Mouse (Mus musculus): ENCODE data around the gene Snrpb2. TPM values are rescaled to one million over a fixed set of nuclear protein-coding genes. Genes with fewer than 3 reads are reported as not detected.

Gene Snrpb2
- 88.6 and 116 TPM in 2 replicates for total RNA-seq (2017)

DNA sequence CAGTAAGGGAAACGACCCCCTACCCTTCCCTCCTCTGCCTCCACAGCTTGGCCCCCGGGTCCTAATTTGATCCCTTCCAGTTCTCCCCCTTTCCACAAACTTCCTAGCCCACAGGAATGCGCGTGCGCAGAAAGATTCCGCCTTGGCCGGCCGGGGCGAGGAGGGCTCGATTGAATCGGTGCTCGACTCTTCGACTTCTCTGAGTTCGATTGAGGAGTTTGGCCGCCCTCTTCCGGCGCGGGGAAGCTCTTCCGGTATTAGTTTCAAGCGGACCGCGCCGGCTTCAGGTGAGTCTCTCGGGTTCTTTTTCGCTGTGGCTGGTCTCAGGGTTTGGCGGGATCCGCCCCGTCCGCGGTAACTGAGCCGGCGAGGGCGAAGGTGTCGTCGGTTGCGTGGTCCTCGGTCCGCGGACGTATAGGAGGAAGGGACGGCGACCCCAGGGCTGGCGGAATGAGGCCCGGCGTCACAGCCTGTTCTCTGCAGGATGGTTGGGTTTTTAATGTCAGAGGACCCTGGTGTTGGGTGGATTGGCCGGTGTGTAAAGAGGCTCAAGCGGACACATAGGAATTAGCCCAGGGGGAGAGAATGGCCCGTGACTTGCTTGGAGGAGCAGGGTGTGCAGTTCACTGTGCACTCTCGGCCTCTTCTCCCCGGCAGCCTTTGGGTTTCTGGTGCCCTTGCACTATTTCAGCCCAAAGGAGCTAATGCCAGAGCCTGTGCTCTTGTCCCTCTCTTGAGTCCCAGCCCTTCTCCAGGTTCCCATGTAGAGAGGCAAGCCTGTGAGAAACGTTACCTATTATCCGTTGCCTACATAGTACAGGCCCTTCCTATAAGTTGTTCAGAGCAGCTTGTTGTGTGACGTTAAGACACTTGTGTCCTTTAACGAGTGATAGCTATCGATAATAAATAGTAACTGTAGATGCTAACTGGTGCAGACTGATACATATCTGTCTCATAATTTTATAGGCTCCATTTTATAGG is at the start of gene Snrpb2:
Gene Snrpb2 (plus strand): TSS at position 228 of the 981 bp plus-strand sequence.
- ATAC-seq (replicated peaks in 1 of 2; ENCODE audit: insufficient read depth in 1 of 2, low FRiP score in 2 of 2, low TSS enrichment in 1 of 2, low read depth in 1 of 2, poor library complexity in 2 of 2, severe bottlenecking in 2 of 2): peak; percentile 97 to 99

DNA sequence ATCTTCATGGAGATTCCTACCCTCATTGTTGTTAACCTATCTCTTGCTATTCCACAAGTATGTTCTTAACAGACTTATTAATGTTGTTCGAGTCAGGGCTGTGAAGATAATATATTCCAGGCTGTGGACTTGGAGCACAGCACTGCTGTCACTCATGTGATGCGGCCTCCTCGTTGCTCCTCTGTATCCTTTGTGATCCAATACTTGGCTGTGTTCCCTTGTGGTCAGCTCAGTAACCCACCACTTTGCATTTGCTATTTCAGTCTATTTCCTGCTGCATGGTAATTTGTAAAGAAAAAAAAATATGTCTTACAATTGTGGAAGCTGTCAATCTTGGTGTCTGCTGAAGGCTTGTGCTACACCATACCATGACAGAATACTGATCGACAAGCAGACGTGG is 49.8 kb upstream of the Snrpb2 start:
- ATAC-seq (replicated peaks in 1 of 2; ENCODE audit: insufficient read depth in 1 of 2, low FRiP score in 2 of 2, low TSS enrichment in 1 of 2, low read depth in 1 of 2, poor library complexity in 2 of 2, severe bottlenecking in 2 of 2): peak; percentile 81

DNA sequence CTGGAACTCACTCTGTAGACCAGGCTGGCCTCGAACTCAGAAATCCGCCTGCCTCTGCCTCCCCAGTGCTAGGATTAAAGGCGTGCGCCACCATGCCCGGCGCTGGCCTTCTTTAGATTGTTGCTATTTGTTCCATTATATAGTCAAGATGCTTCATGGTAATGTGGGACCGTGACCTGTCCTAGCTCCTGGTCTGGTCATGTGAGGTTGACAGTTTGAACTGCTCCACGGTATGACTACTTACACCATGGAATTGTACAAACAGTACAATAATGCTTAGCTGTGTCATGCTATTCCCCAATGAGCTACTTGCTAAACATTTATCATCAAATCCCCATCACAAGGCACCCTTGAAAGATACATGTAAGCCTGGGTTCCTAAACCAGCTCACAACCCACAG is 44.8 kb upstream of the Snrpb2 start:
- ATAC-seq (replicated peaks in 1 of 2; ENCODE audit: insufficient read depth in 1 of 2, low FRiP score in 2 of 2, low TSS enrichment in 1 of 2, low read depth in 1 of 2, poor library complexity in 2 of 2, severe bottlenecking in 2 of 2): no peak

DNA sequence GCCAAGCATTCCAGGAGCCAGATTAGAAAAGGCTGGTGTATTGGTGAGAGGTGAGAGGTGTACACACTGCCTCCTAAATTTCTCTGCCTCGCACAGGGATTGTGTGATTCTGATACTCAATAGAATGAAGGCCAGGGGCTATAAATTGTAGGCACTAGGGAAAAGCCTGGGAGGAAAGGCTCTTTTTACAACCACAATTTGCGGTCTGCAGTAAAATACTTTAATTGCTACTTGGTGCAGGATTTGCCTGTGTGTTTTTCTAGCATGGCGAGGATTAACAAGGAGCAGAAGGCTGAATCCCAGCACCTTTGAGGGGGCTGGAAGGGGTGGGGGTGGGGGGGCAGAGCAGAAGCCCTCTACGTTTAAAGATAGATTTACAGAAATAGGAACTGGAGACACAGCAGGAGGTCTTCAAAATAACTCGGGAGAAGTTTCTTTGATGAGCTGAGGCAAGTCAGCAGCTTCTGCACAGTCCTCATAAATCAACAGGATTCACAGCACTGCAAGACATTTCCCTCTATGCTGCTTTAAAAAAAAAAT is 44.2 kb upstream of the Snrpb2 start:
- ATAC-seq (replicated peaks in 1 of 2; ENCODE audit: insufficient read depth in 1 of 2, low FRiP score in 2 of 2, low TSS enrichment in 1 of 2, low read depth in 1 of 2, poor library complexity in 2 of 2, severe bottlenecking in 2 of 2): no peak

DNA sequence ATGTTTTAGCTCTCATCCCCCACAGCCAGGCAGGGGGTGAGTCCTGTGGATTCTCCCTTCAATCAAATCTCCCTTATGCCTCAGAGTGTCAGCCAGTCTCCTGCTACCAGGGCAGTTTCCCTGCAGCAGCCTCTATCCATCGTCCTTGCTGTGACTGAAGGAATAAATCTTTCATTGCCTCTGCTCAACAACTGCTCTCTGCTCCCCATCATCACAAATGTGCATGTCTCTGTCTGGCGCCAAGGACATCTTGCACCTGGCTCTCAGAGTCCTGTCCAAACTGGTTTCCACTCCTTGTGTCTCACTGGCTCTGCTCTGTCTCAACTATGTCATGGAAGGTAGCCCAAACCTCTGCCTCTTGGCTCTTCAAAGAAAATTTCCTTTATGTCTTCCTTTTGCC is 43.1 kb upstream of the Snrpb2 start:
- ATAC-seq (replicated peaks in 1 of 2; ENCODE audit: insufficient read depth in 1 of 2, low FRiP score in 2 of 2, low TSS enrichment in 1 of 2, low read depth in 1 of 2, poor library complexity in 2 of 2, severe bottlenecking in 2 of 2): no peak

DNA sequence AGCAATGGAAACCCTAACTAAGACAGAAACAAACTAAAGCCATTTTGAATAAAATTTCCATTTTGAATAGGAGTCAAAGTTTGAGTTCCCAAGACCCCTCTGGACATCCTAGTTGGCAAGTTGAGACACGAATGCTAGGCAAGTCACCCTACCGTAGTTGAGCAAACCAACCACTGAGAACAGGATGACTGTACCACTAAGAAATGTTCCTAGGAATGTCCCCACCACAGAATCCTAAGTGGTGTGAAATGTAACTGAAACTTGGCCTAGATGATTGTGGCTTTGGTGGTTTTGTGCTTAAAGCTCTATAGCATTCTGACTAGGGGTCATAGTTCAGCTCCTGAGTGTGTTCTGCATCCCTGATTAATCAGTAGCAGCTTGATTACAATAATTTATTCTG is 39.5 kb upstream of the Snrpb2 start:
- no peak for ATAC-seq (replicated peaks in 1 of 2; ENCODE audit: insufficient read depth in 1 of 2, low FRiP score in 2 of 2, low TSS enrichment in 1 of 2, low read depth in 1 of 2, poor library complexity in 2 of 2, severe bottlenecking in 2 of 2)

DNA sequence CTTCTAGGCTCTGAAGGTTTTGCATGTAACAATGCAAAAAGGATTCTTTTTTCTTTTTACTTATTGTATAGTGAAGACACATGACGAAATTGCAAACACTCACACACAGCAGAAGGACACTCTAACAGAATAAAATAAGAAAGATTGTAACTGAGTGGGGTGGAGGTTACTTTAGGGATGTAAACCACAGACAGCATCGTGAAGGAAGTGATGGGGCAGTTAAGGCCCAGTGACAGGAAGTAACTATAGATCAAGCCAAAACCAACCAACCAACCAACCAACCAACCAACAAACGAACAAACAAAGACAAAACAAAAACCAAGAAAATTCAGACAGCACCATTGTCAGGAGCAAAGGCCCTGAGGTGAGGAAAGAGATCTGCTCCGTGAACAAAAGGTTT is 38.6 kb upstream of the Snrpb2 start:
- ATAC-seq (replicated peaks in 1 of 2; ENCODE audit: insufficient read depth in 1 of 2, low FRiP score in 2 of 2, low TSS enrichment in 1 of 2, low read depth in 1 of 2, poor library complexity in 2 of 2, severe bottlenecking in 2 of 2): peak in 1 of 2 experiments; percentile 46; a peak in 2 of 4 replicates

DNA sequence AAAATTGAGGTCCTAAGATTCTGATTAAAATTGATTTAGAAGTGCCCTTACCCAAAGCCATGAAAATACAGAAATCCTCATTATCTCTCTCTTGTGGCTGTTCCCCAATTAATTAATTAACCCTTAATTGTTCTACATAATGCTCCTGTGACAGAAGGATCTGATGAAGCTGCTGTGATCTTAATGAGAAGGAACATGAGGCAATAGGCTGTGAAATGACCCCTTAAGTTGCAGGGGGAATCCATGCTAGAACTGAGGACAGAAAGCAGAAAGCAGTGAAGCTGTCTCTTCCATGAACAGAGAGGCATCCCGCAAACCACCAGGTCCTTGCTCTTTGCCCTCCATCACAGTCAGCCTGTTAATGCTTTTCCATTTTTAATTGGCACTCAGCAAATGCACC is 31.6 kb upstream of the Snrpb2 start:
- ATAC-seq (replicated peaks in 1 of 2; ENCODE audit: insufficient read depth in 1 of 2, low FRiP score in 2 of 2, low TSS enrichment in 1 of 2, low read depth in 1 of 2, poor library complexity in 2 of 2, severe bottlenecking in 2 of 2): no peak

DNA sequence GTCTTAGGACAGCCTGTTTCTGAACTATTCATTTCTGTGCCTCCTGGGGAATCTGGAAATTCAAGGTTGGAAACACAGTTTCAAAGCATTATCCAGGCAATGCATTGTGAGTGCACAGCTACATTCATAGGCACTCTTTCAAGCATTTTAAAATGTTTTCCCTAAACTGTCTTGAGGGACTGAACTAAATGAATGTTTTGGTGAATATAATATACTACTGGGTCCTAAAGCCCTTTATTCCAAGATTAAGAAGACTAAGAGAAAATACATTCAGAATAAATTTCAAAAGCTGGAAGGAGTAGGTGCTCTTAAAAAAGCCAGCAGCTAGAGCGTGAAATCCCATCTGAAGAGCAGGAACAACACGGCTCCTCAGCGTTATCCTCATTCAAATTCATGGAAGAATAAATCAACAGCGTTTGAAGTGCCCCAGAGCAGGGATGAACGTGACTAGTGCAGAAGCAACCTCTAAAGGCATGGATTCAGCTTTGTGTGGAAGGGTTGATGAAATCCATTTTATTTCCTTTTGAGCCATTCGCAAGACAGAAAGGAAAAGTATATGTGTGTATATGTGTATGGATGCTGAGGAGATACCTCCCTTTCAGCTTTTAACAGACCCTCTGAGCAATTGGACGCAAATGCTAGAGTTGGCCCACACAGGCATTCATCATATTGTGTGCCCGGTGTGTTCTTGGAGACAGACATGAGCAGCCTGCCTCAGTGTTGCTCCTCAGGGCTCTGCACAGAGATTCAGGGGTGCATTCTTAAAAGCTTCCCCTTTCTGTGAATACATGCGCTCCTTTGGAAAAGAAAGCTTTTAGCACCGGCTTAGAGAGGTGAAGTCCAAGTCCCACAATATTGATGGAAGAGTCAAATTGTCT is 30.2 kb upstream of the Snrpb2 start:
- no peak for ATAC-seq (replicated peaks in 1 of 2; ENCODE audit: insufficient read depth in 1 of 2, low FRiP score in 2 of 2, low TSS enrichment in 1 of 2, low read depth in 1 of 2, poor library complexity in 2 of 2, severe bottlenecking in 2 of 2)

DNA sequence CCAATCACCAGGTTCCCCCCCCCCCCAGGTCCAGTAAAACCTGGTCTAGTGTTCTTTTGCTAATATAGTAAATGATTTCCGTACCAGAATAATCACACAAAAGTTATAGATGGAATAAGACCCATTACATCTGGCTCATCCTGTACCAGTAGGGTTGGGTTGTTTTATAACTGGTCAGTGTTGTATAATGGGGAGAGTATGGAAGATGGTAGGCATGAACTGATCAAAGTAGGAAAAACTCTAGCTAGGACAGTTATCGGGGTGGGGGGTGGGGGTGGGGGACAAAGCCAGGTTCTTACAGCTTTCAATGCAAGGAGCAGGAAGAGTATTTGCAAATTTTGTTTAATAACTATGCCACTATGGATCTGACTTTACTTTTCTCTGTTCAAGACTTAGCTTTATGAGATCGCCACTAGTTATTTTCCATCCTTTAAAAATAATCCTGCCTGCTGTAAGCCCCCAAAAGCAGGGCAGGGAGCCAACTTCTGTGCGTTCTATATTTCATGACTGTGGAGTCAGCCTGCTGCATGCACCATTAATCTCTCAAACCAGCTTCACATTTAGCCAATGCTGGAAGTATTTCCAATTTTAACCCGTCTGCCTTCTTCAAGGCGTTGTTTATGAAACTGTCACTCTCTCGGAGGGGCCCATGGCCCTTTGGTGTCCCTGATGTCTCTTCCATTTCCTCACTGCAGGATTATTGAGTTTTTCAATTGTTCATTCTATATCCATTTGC is 28.3 kb upstream of the Snrpb2 start:
- no peak for ATAC-seq (replicated peaks in 1 of 2; ENCODE audit: insufficient read depth in 1 of 2, low FRiP score in 2 of 2, low TSS enrichment in 1 of 2, low read depth in 1 of 2, poor library complexity in 2 of 2, severe bottlenecking in 2 of 2)

DNA sequence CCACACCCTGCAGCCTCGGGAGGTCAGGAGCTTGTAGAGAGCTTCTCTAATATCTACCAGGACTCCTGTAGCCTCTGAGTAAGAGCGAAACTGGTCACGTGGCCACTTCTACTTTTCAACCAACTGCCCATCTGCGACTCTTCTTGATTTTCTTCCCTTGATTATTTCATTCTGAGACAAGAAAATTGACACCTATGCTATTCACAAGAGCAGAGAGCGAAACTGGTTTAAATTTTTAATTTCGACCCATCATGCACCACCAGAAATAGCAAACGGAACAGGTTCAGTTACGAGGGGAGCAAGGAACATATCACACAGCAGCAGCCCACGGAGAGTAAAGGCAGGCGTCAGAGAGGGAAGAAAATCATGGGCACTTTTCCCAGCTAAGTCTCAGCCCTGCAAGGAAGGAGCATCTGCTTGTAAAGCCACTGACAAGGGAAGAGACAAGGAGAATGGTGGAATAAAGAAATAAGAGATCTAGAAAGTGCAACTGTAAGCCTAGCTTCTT is 27.7 kb upstream of the Snrpb2 start:
- no peak for ATAC-seq (replicated peaks in 1 of 2; ENCODE audit: insufficient read depth in 1 of 2, low FRiP score in 2 of 2, low TSS enrichment in 1 of 2, low read depth in 1 of 2, poor library complexity in 2 of 2, severe bottlenecking in 2 of 2)

DNA sequence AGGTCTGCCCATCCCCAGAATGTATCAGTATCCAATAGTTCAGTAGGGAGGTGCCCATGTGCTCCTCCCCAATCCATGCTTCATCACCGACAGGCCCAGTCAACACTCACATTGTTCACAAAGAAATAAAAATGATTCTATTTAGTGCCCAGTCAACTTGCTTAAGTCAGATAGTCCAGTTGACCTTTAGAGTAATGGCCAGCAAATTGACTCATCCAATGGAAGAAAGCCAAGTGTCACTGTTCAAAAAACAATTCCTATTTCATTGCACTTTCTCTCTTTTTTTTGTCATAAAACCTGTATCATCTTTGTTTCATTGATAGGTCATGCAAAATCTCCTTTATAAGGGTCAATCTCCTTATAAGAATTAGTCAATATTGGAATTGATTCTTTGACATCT is 21.2 kb upstream of the Snrpb2 start:
- ATAC-seq (replicated peaks in 1 of 2; ENCODE audit: insufficient read depth in 1 of 2, low FRiP score in 2 of 2, low TSS enrichment in 1 of 2, low read depth in 1 of 2, poor library complexity in 2 of 2, severe bottlenecking in 2 of 2): no peak

DNA sequence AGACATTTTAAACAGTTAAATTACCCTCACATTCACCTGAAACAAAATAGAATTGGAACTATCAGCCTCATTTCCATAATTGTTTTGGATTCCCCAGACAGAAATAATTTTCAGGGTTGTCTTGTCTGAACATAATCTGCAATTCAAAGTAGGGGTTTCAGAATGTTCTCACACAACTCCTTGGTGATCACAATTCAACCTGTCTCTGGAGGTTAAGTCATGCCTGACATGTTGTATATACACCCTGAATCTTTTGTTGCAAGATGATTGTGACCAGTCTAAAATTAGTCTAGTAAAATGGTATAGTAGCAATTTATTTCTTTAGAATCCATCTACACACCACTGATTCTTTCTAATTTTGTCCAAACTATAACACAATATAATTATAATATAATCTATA is 7.6 kb upstream of the Snrpb2 start:
- no peak for ATAC-seq (replicated peaks in 1 of 2; ENCODE audit: insufficient read depth in 1 of 2, low FRiP score in 2 of 2, low TSS enrichment in 1 of 2, low read depth in 1 of 2, poor library complexity in 2 of 2, severe bottlenecking in 2 of 2)

DNA sequence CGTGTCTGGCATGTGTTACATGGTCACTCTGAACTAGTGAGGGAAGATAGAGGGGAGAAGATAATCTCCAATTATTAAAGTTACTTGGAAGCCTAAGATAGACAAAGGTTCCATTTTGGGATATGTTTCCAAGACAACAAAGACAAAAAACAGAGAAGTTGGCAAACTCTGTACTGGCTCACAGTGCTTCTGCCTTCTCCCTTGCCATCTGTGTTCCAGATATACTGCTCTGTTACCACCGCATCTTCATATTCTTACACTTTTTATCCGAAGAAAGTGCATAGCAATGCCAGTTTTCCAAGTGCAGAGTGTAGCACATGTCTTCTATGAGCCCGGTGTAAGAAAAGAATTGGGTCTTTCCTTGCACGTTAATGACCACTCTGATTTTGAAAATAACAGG is 6.1 kb upstream of the Snrpb2 start:
- no peak for ATAC-seq (replicated peaks in 1 of 2; ENCODE audit: insufficient read depth in 1 of 2, low FRiP score in 2 of 2, low TSS enrichment in 1 of 2, low read depth in 1 of 2, poor library complexity in 2 of 2, severe bottlenecking in 2 of 2)

DNA sequence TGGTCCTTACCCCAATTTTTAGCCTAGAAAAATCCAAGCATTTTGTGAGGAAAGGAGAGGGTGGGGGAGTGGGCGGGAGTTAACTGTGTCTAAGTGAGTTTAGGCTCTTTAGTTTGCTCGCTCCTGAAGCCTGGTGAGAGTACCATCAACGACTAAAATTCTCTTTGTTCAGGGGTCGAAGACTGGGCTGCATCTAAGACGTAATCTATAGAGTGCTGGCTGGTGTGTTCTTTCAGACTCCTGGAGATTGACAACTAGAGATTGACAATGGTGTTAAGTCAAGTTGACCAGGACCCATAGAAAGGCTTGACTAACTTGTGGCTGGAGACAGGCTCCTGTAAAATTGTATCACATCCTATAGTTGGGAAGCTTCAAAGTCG is 417 bp upstream of the Snrpb2 start:
- ATAC-seq (replicated peaks in 1 of 2; ENCODE audit: insufficient read depth in 1 of 2, low FRiP score in 2 of 2, low TSS enrichment in 1 of 2, low read depth in 1 of 2, poor library complexity in 2 of 2, severe bottlenecking in 2 of 2): peak in 1 of 2 experiments; percentile 42; a peak in 2 of 4 replicates

DNA sequence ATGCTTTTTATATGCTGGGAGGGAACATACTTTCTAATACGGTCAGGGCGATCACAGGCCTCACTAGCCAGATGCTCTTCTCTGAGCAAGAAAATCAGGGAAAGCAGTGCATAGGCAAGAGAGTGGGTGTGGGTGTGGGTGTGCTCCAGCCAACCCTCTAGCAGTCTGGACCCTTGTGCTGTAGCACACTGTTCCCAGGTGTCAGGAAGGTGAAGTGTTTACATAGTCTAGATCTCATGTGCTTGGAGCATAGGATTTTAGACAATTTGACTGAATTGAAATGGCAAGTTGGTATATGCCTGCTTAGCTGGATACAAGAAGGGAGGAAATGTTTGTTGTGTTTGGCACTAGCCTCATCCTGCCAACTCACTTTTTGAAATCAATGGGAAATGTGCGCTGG is 3.1 kb downstream of the Snrpb2 start:
- ATAC-seq (replicated peaks in 1 of 2; ENCODE audit: insufficient read depth in 1 of 2, low FRiP score in 2 of 2, low TSS enrichment in 1 of 2, low read depth in 1 of 2, poor library complexity in 2 of 2, severe bottlenecking in 2 of 2): no peak

DNA sequence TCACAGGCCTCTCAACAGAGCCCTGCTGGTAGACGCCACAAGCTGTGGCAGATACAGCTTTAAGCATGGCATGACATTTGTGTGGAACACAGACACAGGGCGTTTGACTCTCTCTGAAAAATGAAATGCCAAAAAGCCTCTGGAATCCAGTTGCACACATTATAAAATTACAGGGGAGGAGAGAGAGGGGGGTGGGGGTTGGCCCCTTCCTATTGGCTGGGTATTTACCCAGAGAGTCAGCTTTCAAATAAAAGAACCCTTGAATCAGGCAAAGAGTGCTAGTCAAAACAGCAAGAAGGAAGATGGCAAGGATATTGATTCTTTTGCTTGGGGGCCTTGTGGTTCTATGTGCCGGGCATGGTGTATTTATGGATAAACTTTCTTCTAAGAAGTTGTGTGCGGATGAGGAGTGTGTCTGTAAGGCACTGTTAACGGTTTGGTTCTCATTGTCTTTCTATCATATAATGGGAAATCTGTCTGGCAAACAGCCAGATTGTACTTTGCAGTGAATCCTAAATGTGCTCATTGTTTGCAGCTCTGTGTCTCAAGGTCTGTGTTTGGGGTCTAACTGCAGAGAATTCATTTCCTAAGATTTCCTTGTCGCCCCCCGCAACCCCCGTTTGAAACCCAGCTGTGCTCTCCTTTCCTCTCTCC is 15.5 kb downstream of the Snrpb2 start, which contains the start of gene Otor:
Gene Otor (plus strand): TSS at position 276 of the 654 bp plus-strand sequence.
- no peak for ATAC-seq (replicated peaks in 1 of 2; ENCODE audit: insufficient read depth in 1 of 2, low FRiP score in 2 of 2, low TSS enrichment in 1 of 2, low read depth in 1 of 2, poor library complexity in 2 of 2, severe bottlenecking in 2 of 2)
